Mouse (Mus musculus): Measurements from ENCODE around the gene Emilin2. TPM values are rescaled to one million over a fixed set of nuclear protein-coding genes. Genes with fewer than 3 reads are reported as not detected.
A peak's percentile ranks its signal among the peaks of the same experiment; 100 is the strongest.

The Emilin2 gene
- 1.2 and 2.6 TPM in 2 replicates for polyA plus RNA-seq (2011; ENCODE audit: insufficient read depth, insufficient read length, low read depth, missing spikeins)

GRCm38 (mm10) chr17:71311340-71312171, at the start of gene Emilin2:
Gene Emilin2, minus strand, starts transcription at chr17:71311978.
- TF ChIP-seq CTCF (IDR thresholded peaks at IDR 0.05; ENCODE audit: low read depth, low read length) = no peak
- no peak for TF ChIP-seq EP300 (IDR thresholded peaks at IDR 0.05; ENCODE audit: insufficient read depth, low read depth, low read length)
- TF ChIP-seq POLR2A (IDR thresholded peaks at IDR 0.05; ENCODE audit: insufficient read depth, low read length) = no peak
- Histone ChIP-seq H3K36me3 (ENCODE audit: control insufficient read depth, insufficient read depth, low read length, poor library complexity, severe bottlenecking) (no peaks in the 10 kb centered on the region), H3K4me1 (ENCODE audit: control insufficient read depth, insufficient read depth, low read length) (no peaks in the 10 kb centered on the region), H3K9ac (ENCODE audit: low read depth, poor library complexity, severe bottlenecking) (peak within 1 kb of the TSS; percentile 73), H3K9me3 (replicated peaks; ENCODE audit: control insufficient read depth, insufficient read depth, low read length, poor library complexity, severe bottlenecking) (no peaks in the 10 kb centered on the region), H3K4me3 (ENCODE audit: low read depth, low read length) (peak within 1 kb of the TSS; percentile 78), H3K27me3 (ENCODE audit: control insufficient read depth, insufficient read depth, low read length, poor library complexity, severe bottlenecking) (peaks cover 14% of the 10 kb centered on the region), H3K27ac (ENCODE audit: insufficient read depth, low read length) (no peak within 1 kb of the TSS)

GRCm38 (mm10) chr17:71355526-71355925, 43.7 kb upstream of the Emilin2 start:
- no peak overlapping the region for H3K27ac ChIP-seq (ENCODE audit: insufficient read depth, low read length)
- no peaks in the 10 kb centered on the region for H3K4me1 ChIP-seq (ENCODE audit: control insufficient read depth, insufficient read depth, low read length)
- no peaks in the 10 kb centered on the region for H3K27me3 ChIP-seq (ENCODE audit: control insufficient read depth, insufficient read depth, low read length, poor library complexity, severe bottlenecking)
- H3K4me3 ChIP-seq (ENCODE audit: low read depth, low read length) = no peak overlapping the region
- peaks cover 9% of the 10 kb centered on the region for H3K36me3 ChIP-seq (ENCODE audit: control insufficient read depth, insufficient read depth, low read length, poor library complexity, severe bottlenecking)
- TF ChIP-seq EP300 (IDR thresholded peaks at IDR 0.05; ENCODE audit: insufficient read depth, low read depth, low read length) (no peak), CTCF (IDR thresholded peaks at IDR 0.05; ENCODE audit: low read depth, low read length) (no peak), POLR2A (IDR thresholded peaks at IDR 0.05; ENCODE audit: insufficient read depth, low read length) (no peak)
- peaks cover 4% of the 10 kb centered on the region for H3K9me3 ChIP-seq (replicated peaks; ENCODE audit: control insufficient read depth, insufficient read depth, low read length, poor library complexity, severe bottlenecking)
- no peak overlapping the region for H3K9ac ChIP-seq (ENCODE audit: low read depth, poor library complexity, severe bottlenecking)

GRCm38 (mm10) chr17:71354205-71354604, 42.4 kb upstream of the Emilin2 start:
- H3K4me1 ChIP-seq (ENCODE audit: control insufficient read depth, insufficient read depth, low read length) = no peaks in the 10 kb centered on the region
- no peak for TF ChIP-seq POLR2A (IDR thresholded peaks at IDR 0.05; ENCODE audit: insufficient read depth, low read length)
- no peak for TF ChIP-seq EP300 (IDR thresholded peaks at IDR 0.05; ENCODE audit: insufficient read depth, low read depth, low read length)
- no peak for TF ChIP-seq CTCF (IDR thresholded peaks at IDR 0.05; ENCODE audit: low read depth, low read length)
- no peaks in the 10 kb centered on the region for H3K27me3 ChIP-seq (ENCODE audit: control insufficient read depth, insufficient read depth, low read length, poor library complexity, severe bottlenecking)
- H3K4me3 ChIP-seq (ENCODE audit: low read depth, low read length) = no peak overlapping the region
- H3K27ac ChIP-seq (ENCODE audit: insufficient read depth, low read length) = no peak overlapping the region
- H3K36me3 ChIP-seq (ENCODE audit: control insufficient read depth, insufficient read depth, low read length, poor library complexity, severe bottlenecking) = peaks cover 7% of the 10 kb centered on the region
- no peak overlapping the region for H3K9ac ChIP-seq (ENCODE audit: low read depth, poor library complexity, severe bottlenecking)
- H3K9me3 ChIP-seq (replicated peaks; ENCODE audit: control insufficient read depth, insufficient read depth, low read length, poor library complexity, severe bottlenecking) = no peaks in the 10 kb centered on the region

GRCm38 (mm10) chr17:71348188-71348587, 36.4 kb upstream of the Emilin2 start:
- Histone ChIP-seq H3K9me3 (replicated peaks; ENCODE audit: control insufficient read depth, insufficient read depth, low read length, poor library complexity, severe bottlenecking) (no peaks in the 10 kb centered on the region), H3K36me3 (ENCODE audit: control insufficient read depth, insufficient read depth, low read length, poor library complexity, severe bottlenecking) (peaks cover 14% of the 10 kb centered on the region), H3K4me3 (ENCODE audit: low read depth, low read length) (no peak overlapping the region)

GRCm38 (mm10) chr17:71342006-71342405, 30.2 kb upstream of the Emilin2 start:
- TF ChIP-seq CTCF (IDR thresholded peaks at IDR 0.05; ENCODE audit: low read depth, low read length) (no peak), EP300 (IDR thresholded peaks at IDR 0.05; ENCODE audit: insufficient read depth, low read depth, low read length) (no peak), POLR2A (IDR thresholded peaks at IDR 0.05; ENCODE audit: insufficient read depth, low read length) (no peak)
- Histone ChIP-seq H3K9ac (ENCODE audit: low read depth, poor library complexity, severe bottlenecking) (no peak overlapping the region), H3K4me3 (ENCODE audit: low read depth, low read length) (no peak overlapping the region), H3K27ac (ENCODE audit: insufficient read depth, low read length) (no peak overlapping the region), H3K9me3 (replicated peaks; ENCODE audit: control insufficient read depth, insufficient read depth, low read length, poor library complexity, severe bottlenecking) (no peaks in the 10 kb centered on the region), H3K4me1 (ENCODE audit: control insufficient read depth, insufficient read depth, low read length) (no peaks in the 10 kb centered on the region), H3K27me3 (ENCODE audit: control insufficient read depth, insufficient read depth, low read length, poor library complexity, severe bottlenecking) (no peaks in the 10 kb centered on the region), H3K36me3 (ENCODE audit: control insufficient read depth, insufficient read depth, low read length, poor library complexity, severe bottlenecking) (peaks cover 7% of the 10 kb centered on the region)

More at GRCm38 (mm10) chr17:71348188-71348587, 36.4 kb upstream of the Emilin2 start:
- Histone ChIP-seq H3K27ac (ENCODE audit: insufficient read depth, low read length) (no peak overlapping the region), H3K9ac (ENCODE audit: low read depth, poor library complexity, severe bottlenecking) (no peak overlapping the region), H3K4me1 (ENCODE audit: control insufficient read depth, insufficient read depth, low read length) (no peaks in the 10 kb centered on the region), H3K27me3 (ENCODE audit: control insufficient read depth, insufficient read depth, low read length, poor library complexity, severe bottlenecking) (no peaks in the 10 kb centered on the region)
- TF ChIP-seq POLR2A (IDR thresholded peaks at IDR 0.05; ENCODE audit: insufficient read depth, low read length) (no peak), CTCF (IDR thresholded peaks at IDR 0.05; ENCODE audit: low read depth, low read length) (no peak), EP300 (IDR thresholded peaks at IDR 0.05; ENCODE audit: insufficient read depth, low read depth, low read length) (no peak)

- Histone ChIP-seq H3K4me1 (ENCODE audit: control insufficient read depth, insufficient read depth, low read length) (no peaks in the 10 kb centered on the region), H3K27ac (ENCODE audit: insufficient read depth, low read length) (no peak overlapping the region), H3K9me3 (replicated peaks; ENCODE audit: control insufficient read depth, insufficient read depth, low read length, poor library complexity, severe bottlenecking) (no peaks in the 10 kb centered on the region), H3K4me3 (ENCODE audit: low read depth, low read length) (no peak overlapping the region), H3K36me3 (ENCODE audit: control insufficient read depth, insufficient read depth, low read length, poor library complexity, severe bottlenecking) (no peaks in the 10 kb centered on the region), H3K27me3 (ENCODE audit: control insufficient read depth, insufficient read depth, low read length, poor library complexity, severe bottlenecking) (no peaks in the 10 kb centered on the region), H3K9ac (ENCODE audit: low read depth, poor library complexity, severe bottlenecking) (no peak overlapping the region)
- TF ChIP-seq EP300 (IDR thresholded peaks at IDR 0.05; ENCODE audit: insufficient read depth, low read depth, low read length) (no peak), CTCF (IDR thresholded peaks at IDR 0.05; ENCODE audit: low read depth, low read length) (no peak), POLR2A (IDR thresholded peaks at IDR 0.05; ENCODE audit: insufficient read depth, low read length) (no peak)
Measured at GRCm38 (mm10) chr17:71338627-71339026, 26.8 kb upstream of the Emilin2 start.
